Mouse (Mus musculus) lung, postnatal 0 days (tissue): ENCODE results near the gene Vps35l.

Experiments
- CTCF ChIP-seq: IDR thresholded peaks from 2 replicates; pipeline ENCODE4 v1.5.1; 2016; ENCODE audit warnings: antibody characterized with exemption, mild to moderate bottlenecking
- EP300 ChIP-seq: IDR thresholded peaks from 2 replicates; pipeline ENCODE4 v1.6.1; 2016; ENCODE audit warnings: antibody characterized with exemption, mild to moderate bottlenecking, control low read depth

DNA sequence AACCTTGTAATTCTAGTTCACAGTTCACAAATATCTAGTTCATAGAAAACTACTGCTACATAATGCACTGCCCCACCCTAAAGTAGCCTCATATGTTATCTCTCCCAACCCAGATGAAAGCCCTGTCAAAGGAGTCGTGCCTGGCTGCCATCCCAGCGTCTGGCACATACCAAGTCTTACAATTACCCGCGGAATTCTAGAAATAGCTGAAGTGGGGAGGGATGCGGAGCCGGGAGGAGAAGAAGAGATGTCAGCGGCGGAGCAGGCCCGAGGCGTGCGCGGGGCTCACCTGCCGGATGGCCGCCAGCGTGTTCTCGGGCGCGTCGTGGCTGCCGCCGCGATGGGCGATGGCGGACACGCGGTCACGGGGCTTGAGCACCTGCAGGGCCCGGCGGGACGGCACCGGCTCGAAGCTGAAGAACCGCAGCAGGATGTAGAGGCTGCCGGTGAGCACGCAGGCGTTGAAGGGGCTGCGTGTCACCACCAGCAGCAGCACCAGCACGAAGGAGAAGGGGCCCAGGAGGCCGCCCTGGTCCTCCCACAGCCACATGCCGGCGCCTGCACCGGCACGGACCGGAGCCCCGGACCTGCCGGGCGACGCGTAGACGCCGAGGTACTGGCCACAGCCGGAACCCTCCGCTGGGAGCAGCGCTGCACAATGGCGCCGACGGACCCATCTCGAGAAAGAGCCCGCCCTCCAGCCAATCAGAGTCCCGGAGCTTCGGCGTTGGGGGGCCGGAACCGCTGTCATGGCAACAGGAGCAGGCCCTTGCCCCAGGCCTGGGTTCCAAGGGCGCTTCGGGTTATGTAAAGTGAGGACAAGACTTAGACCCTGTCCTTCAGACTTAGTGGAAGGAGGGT is 34.7 kb upstream of the Vps35l start, which contains the start of gene Gde1:
- 0 out of 2 replicates have a peak, but pooled peaks have one; percentile 12 for TF ChIP-seq CTCF
- TF ChIP-seq EP300: 0 out of 2 replicates have a peak, but pooled peaks have one; percentile 14
